Mouse (Mus musculus) neural tube, embryonic 15.5 days (tissue): ENCODE results near the gene Vmp1. TPM values are rescaled to one million over a fixed set of nuclear protein-coding genes. Genes with fewer than 3 reads are reported as not detected.

ENCODE experiments used
- ATAC-seq: fragments of 200-750 bp; cut with Nextera tagmentation; 2 replicates; pipeline ENCODE4 v1.8.0; 2017; ENCODE audit warnings: mild to moderate bottlenecking, moderate TSS enrichment, moderate library complexity; ENCODE audit not compliant: low FRiP score
- H3K27ac ChIP-seq: fragments of 300-500 bp; sonication (generic); replicated peaks from 2 replicates; pipeline ENCODE4 v1.5.1; 2015; ENCODE audit warnings: mild to moderate bottlenecking, inconsistent platforms
- H3K27me3 ChIP-seq: fragments of 300-500 bp; sonication (generic); replicated peaks from 2 replicates; pipeline ENCODE4 v1.6.1; 2015; ENCODE audit warnings: inconsistent platforms
- H3K36me3 ChIP-seq: fragments of 300-500 bp; sonication (generic); 2 replicates; pipeline ENCODE4 v1.6.1; 2015; ENCODE audit warnings: inconsistent platforms
- H3K4me1 ChIP-seq: fragments of 300-500 bp; sonication (generic); 2 replicates; pipeline ENCODE4 v1.6.1; 2015; ENCODE audit warnings: inconsistent platforms
- H3K4me2 ChIP-seq: fragments of 300-500 bp; sonication (generic); 2 replicates; pipeline ENCODE4 v1.6.1; 2015; ENCODE audit warnings: inconsistent platforms, mild to moderate bottlenecking, moderate library complexity
- H3K4me3 ChIP-seq: fragments of 300-500 bp; sonication (generic); replicated peaks from 2 replicates; pipeline ENCODE4 v1.5.1; 2015; ENCODE audit warnings: mild to moderate bottlenecking, inconsistent platforms
- H3K9ac ChIP-seq: fragments of 300-500 bp; sonication (generic); replicated peaks from 2 replicates; pipeline ENCODE4 v1.6.1; 2015; ENCODE audit warnings: mild to moderate bottlenecking, inconsistent platforms
- H3K9me3 ChIP-seq: fragments of 300-500 bp; sonication (generic); replicated peaks from 2 replicates; pipeline ENCODE4 v1.6.1; 2016; ENCODE audit warnings: inconsistent platforms
- WGBS: fragments of 180-500 bp; shearing (Covaris S2); methylation state at CpG from one replicate; pipeline ENCODE4 v1.1.7; 2015; ENCODE audit warnings: mixed read lengths; 5-methylcytosine and 5-hydroxymethylcytosine counted together
- polyA plus RNA-seq: library from polyadenylated mRNA; unstranded; fragments of >200 nt; fragmentation: Nextera tagmentation; extraction: Ambion mirVana; gene quantifications from 2 replicates; pipeline ENCODE4 v1.2.1, GENCODE M21; 2015

The Vmp1 gene
- polyA plus RNA-seq, 1 experiment from 2014 or later, result 126 TPM

- H3K27ac ChIP-seq, result no peak overlapping the region
- no peak overlapping the region for H3K4me3 ChIP-seq
- no peak for ATAC-seq
- H3K9me3 ChIP-seq, result no peaks in the 10 kb centered on the region
- 0 out of 2 replicates have a peak, but pooled peaks cover 7% of the 10 kb centered on the region for H3K4me1 ChIP-seq
- WGBS, result 91% methylated on average over 9 of the region's 9 CpGs
- no peaks in the 10 kb centered on the region for H3K27me3 ChIP-seq
- no peak overlapping the region for H3K9ac ChIP-seq
- H3K36me3 ChIP-seq, result no peaks in the 10 kb centered on the region; the same call in 1 of the 2 replicates
- H3K4me2 ChIP-seq, result no peak overlapping the region
Measured at GRCm38 (mm10) chr11:86580319-86581113, 103.1 kb downstream of the Vmp1 start.

- no peak for ATAC-seq
- Histone ChIP-seq H3K9ac (no peak overlapping the region), H3K4me2 (no peak overlapping the region), H3K9me3 (no peaks in the 10 kb centered on the region), H3K36me3 (no peaks in the 10 kb centered on the region; the same call in 1 of the 2 replicates), H3K27ac (no peak overlapping the region; the same call in 1 of the 2 replicates), H3K27me3 (no peaks in the 10 kb centered on the region), H3K4me3 (no peak overlapping the region), H3K4me1 (0 out of 2 replicates have a peak, but pooled peaks cover 7% of the 10 kb centered on the region)
- 82% methylated on average over 10 of the region's 10 CpGs for WGBS
Measured at GRCm38 (mm10) chr11:86579731-86580318, 103.8 kb downstream of the Vmp1 start.

- Histone ChIP-seq H3K36me3 (no peaks in the 10 kb centered on the region; the same call in 1 of the 2 replicates), H3K9me3 (no peaks in the 10 kb centered on the region), H3K4me1 (0 out of 2 replicates have a peak, but pooled peaks cover 7% of the 10 kb centered on the region), H3K9ac (no peak overlapping the region), H3K27ac (peak overlapping the region; percentile 23; the same call in 1 of the 2 replicates), H3K4me2 (no peak overlapping the region), H3K27me3 (no peaks in the 10 kb centered on the region), H3K4me3 (no peak overlapping the region)
- no peak for ATAC-seq
- WGBS, result 80% methylated on average over 25 of the region's 25 CpGs
Measured at GRCm38 (mm10) chr11:86578809-86579730, 104.6 kb downstream of the Vmp1 start.

DNA sequence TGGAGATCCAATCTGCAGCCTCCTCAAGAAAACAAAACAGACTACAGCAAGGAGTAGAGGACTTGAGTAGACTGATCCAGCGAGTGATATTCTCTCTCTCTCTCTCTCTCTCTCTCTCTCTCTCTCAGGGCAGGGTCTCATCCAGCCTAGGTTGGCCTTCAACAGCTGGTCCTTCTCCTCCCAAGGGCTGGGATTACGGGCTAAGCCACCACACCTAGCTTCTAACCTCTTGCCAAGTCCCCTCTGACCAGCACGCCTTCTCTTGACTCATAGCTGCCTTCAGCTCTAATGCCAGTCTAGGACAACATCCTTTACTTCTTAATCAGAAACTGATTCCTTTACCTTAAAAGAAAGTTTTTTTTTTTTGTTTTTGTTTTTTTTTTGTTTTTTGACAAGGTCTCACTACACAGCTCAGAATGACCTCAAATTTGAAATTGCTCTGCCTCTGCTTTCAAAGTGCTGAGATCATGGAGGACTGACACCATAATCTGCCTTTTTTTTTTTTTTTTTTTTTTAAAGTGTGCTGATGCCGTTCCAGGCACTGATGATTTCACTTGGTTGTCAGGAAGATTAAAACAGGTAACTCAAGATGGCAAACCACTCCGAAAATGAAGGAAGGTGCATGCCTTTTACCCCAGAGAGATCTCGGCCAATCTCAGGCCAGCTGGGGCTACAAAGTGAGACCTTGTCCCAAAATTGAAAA lies 105.4 kb downstream of the Vmp1 start:
- Histone ChIP-seq H3K4me1 (0 out of 2 replicates have a peak, but pooled peaks cover 7% of the 10 kb centered on the region), H3K4me2 (no peak overlapping the region), H3K36me3 (no peaks in the 10 kb centered on the region), H3K4me3 (no peak overlapping the region), H3K27ac (0 out of 2 replicates have a peak overlapping the region, but pooled peaks have one; percentile 23), H3K9me3 (no peaks in the 10 kb centered on the region), H3K9ac (no peak overlapping the region), H3K27me3 (no peaks in the 10 kb centered on the region)
- 87% methylated on average over 6 of the region's 6 CpGs for WGBS
- ATAC-seq, result no peak

DNA sequence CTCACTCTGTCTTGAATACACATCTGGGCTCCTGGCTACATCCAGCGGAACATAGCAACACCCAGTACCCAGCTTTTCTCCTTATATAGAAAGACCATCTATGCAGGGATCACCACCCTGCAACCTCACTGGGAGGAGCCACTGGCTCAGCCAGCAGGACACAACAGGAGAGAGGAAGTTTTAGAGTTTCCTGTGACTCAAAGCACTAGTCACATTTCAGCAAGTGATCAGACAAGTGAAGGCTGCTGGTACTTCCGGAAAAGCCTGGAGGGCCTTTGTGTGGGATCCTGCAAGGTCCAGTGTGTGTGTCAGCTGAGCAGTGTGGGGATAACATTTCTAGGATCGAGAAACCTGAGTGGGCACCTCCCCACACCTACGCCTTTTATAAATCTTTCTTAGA lies 106.4 kb downstream of the Vmp1 start:
- Histone ChIP-seq H3K9me3 (no peaks in the 10 kb centered on the region), H3K4me3 (no peak overlapping the region), H3K36me3 (no peaks in the 10 kb centered on the region), H3K4me1 (0 out of 2 replicates have a peak, but pooled peaks cover 7% of the 10 kb centered on the region), H3K27ac (peak overlapping the region; percentile 51; the same call in 1 of the 2 replicates), H3K4me2 (no peak overlapping the region), H3K27me3 (no peaks in the 10 kb centered on the region), H3K9ac (no peak overlapping the region)
- WGBS, result 79% methylated on average over 4 of the region's 4 CpGs
- no peak for ATAC-seq

GRCm38 (mm10) chr11:86575632-86576378 lies 107.8 kb downstream of the Vmp1 start:
- Histone ChIP-seq H3K4me3 (no peak overlapping the region), H3K9ac (no peak overlapping the region), H3K36me3 (no peaks in the 10 kb centered on the region), H3K4me1 (peaks cover 13% of the 10 kb centered on the region), H3K4me2 (no peak overlapping the region), H3K27me3 (no peaks in the 10 kb centered on the region), H3K27ac (no peak overlapping the region), H3K9me3 (no peaks in the 10 kb centered on the region)
- 79% methylated on average over 7 of the region's 7 CpGs for WGBS
- no peak for ATAC-seq

- Histone ChIP-seq H3K9me3 (no peaks in the 10 kb centered on the region), H3K27me3 (no peaks in the 10 kb centered on the region), H3K36me3 (no peaks in the 10 kb centered on the region), H3K9ac (no peak overlapping the region), H3K4me3 (no peak overlapping the region), H3K27ac (no peak overlapping the region), H3K4me1 (peaks cover 13% of the 10 kb centered on the region), H3K4me2 (no peak overlapping the region)
- ATAC-seq, result no peak
- WGBS, result 83% methylated on average over 2 of the region's 2 CpGs
Measured at GRCm38 (mm10) chr11:86574408-86574807, 109.2 kb downstream of the Vmp1 start.

DNA sequence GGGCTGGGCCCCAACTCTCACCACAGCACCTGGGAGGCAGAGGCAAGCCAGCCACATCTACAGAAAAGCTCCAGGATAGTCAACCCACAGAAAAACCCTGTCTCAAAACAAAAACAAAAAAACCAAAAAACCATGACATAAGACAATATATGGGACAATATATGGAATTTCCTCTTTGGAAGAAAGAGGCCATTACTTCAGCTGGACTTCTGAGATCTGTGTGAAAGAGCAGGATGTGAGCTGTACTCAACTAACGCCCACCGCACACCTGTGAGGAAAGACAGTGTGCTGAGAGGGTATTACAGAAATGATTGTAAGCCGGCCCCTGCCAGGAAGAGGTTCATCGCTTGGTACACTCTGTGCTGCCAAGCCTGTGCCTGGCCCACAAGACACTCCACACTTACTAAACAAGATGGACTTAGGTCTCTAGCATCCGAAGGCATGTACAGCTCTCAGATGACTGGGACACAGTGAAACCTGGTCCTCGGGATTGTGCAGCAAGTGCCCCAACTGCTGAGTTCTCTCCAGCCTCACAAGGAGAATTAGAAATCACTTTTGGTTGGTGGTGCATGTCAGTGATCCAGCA lies 109.9 kb downstream of the Vmp1 start:
- H3K36me3 ChIP-seq, result no peaks in the 10 kb centered on the region
- H3K27ac ChIP-seq, result no peak overlapping the region
- no peaks in the 10 kb centered on the region for H3K27me3 ChIP-seq
- peaks cover 13% of the 10 kb centered on the region for H3K4me1 ChIP-seq
- H3K9ac ChIP-seq, result no peak overlapping the region
- no peak overlapping the region for H3K4me3 ChIP-seq
- no peak overlapping the region for H3K4me2 ChIP-seq
- ATAC-seq, result no peak
- H3K9me3 ChIP-seq, result no peaks in the 10 kb centered on the region
- 93% methylated on average over 6 of the region's 6 CpGs for WGBS

DNA sequence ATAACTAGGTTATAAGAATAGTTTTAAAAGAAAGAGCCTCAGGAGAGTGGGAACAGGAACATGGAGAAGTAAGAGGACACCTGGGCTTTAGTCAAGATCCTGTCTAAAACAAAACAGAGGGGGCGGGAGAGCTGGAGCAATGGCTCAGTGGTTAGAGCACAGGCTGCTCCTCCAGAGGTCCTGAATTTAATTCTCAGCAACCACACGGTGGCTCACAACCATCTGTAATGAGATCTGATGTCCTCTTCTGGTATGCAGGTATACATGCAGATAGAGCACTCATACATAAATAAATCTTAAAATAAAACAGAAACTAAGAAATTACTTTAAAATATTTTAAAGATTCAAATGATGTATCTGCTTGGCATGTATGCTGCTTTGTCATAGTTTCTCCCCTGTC lies 111.0 kb downstream of the Vmp1 start:
- Histone ChIP-seq H3K9ac (no peak overlapping the region), H3K4me3 (no peak overlapping the region), H3K36me3 (no peaks in the 10 kb centered on the region), H3K4me1 (peaks cover 13% of the 10 kb centered on the region), H3K9me3 (no peaks in the 10 kb centered on the region), H3K27me3 (no peaks in the 10 kb centered on the region), H3K27ac (no peak overlapping the region), H3K4me2 (no peak overlapping the region)
- 76% methylated on average over 2 of the region's 2 CpGs for WGBS
- no peak for ATAC-seq

DNA sequence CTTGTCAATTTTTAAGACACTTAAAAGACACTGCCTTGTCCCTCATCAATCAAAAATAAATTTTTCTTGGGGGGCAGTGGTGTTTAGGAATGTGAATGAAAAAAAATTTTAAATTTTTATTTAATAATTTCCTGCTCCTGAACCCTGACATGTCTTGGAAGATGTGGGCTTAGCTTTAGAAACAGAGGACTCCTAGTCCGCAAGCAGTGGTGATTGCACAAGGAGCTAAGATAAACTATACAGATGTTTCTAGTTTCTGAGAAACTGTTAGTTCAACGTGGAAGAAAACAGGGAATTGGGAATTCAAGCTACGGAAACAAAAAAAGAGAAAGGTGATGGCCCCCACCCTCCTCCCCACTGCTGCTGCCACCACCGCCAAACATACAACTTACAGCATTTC lies 111.8 kb downstream of the Vmp1 start:
- no peaks in the 10 kb centered on the region for H3K36me3 ChIP-seq
- H3K9me3 ChIP-seq, result no peaks in the 10 kb centered on the region
- ATAC-seq, result no peak
- WGBS, result 77% methylated on average over 4 of the region's 4 CpGs
- H3K27ac ChIP-seq, result no peak overlapping the region
- H3K27me3 ChIP-seq, result no peaks in the 10 kb centered on the region
- no peak overlapping the region for H3K4me3 ChIP-seq
- H3K4me1 ChIP-seq, result peaks cover 11% of the 10 kb centered on the region
- H3K4me2 ChIP-seq, result no peak overlapping the region
- H3K9ac ChIP-seq, result no peak overlapping the region
